Mouse (Mus musculus): Measurements from ENCODE around the gene Dapk1. TPM values are rescaled to one million over a fixed set of nuclear protein-coding genes. Genes with fewer than 3 reads are reported as not detected.

Dapk1 gene
- polyA plus RNA-seq, 1 experiment from 2014 or later = 10.1 TPM

GRCm38 (mm10) chr13:60719581-60719980 is 117.8 kb downstream of the Dapk1 start:
- no peaks in the 10 kb centered on the region for H3K4me1 ChIP-seq (ENCODE audit: insufficient read depth)
- DNase-seq (no peak), ATAC-seq (no peak)
- no peak for TF ChIP-seq EP300 (IDR thresholded peaks at IDR 0.05; ENCODE audit: low read depth)
- TF ChIP-seq CTCF (IDR thresholded peaks at IDR 0.05; ENCODE audit: low read depth) = no peak
- no peak overlapping the region for H3K4me2 ChIP-seq (ENCODE audit: low read depth, low read length)
- H3K36me3 ChIP-seq (replicated peaks; ENCODE audit: insufficient read depth, low read length) = peaks cover 23% of the 10 kb centered on the region
- WGBS (ENCODE audit: insufficient replicate concordance) = 77% methylated on average over 10 of the region's 10 CpGs
- no peaks in the 10 kb centered on the region for H3K27me3 ChIP-seq (ENCODE audit: insufficient read depth, low read length)
- no peak overlapping the region for H3K9ac ChIP-seq (replicated peaks)
- no peaks in the 10 kb centered on the region for H3K9me3 ChIP-seq (ENCODE audit: low read length)
- H3K4me3 ChIP-seq (ENCODE audit: low read depth, low read length) = no peak overlapping the region
- no peak overlapping the region for H3K27ac ChIP-seq (ENCODE audit: low read depth)

GRCm38 (mm10) chr13:60722763-60723162 is 121.0 kb downstream of the Dapk1 start:
- Histone ChIP-seq H3K4me1 (ENCODE audit: insufficient read depth) (no peaks in the 10 kb centered on the region), H3K4me2 (ENCODE audit: low read depth, low read length) (no peak overlapping the region), H3K36me3 (replicated peaks; ENCODE audit: insufficient read depth, low read length) (peaks cover 29% of the 10 kb centered on the region), H3K9me3 (ENCODE audit: low read length) (no peaks in the 10 kb centered on the region), H3K27ac (ENCODE audit: low read depth) (no peak overlapping the region), H3K4me3 (ENCODE audit: low read depth, low read length) (no peak overlapping the region), H3K27me3 (ENCODE audit: insufficient read depth, low read length) (no peaks in the 10 kb centered on the region), H3K9ac (replicated peaks) (no peak overlapping the region)
- 66% methylated on average over 8 of the region's 8 CpGs for WGBS (ENCODE audit: insufficient replicate concordance)
- ATAC-seq = no peak
- DNase-seq = no peak
- no peak for TF ChIP-seq CTCF (IDR thresholded peaks at IDR 0.05; ENCODE audit: low read depth)
- TF ChIP-seq EP300 (IDR thresholded peaks at IDR 0.05; ENCODE audit: low read depth) = no peak

- 87% methylated on average over 9 of the region's 9 CpGs for WGBS (ENCODE audit: insufficient replicate concordance)
- peaks cover 31% of the 10 kb centered on the region for H3K36me3 ChIP-seq (replicated peaks; ENCODE audit: insufficient read depth, low read length)
Measured at GRCm38 (mm10) chr13:60728276-60729054, 126.7 kb downstream of the Dapk1 start.

GRCm38 (mm10) chr13:60729055-60729402 is 127.3 kb downstream of the Dapk1 start:
- 53% methylated on average over 3 of the region's 3 CpGs for WGBS (ENCODE audit: insufficient replicate concordance)
- no peak overlapping the region for H3K9ac ChIP-seq (replicated peaks)
- no peak overlapping the region; the same call in 1 of the 2 replicates for H3K27ac ChIP-seq (ENCODE audit: low read depth)
- no peaks in the 10 kb centered on the region for H3K9me3 ChIP-seq (ENCODE audit: low read length)
- DNase-seq (no peak), ATAC-seq (no peak)
- H3K4me2 ChIP-seq (ENCODE audit: low read depth, low read length) = no peak overlapping the region
- TF ChIP-seq EP300 (IDR thresholded peaks at IDR 0.05; ENCODE audit: low read depth) = no peak
- TF ChIP-seq CTCF (IDR thresholded peaks at IDR 0.05; ENCODE audit: low read depth) = no peak
- no peaks in the 10 kb centered on the region for H3K4me1 ChIP-seq (ENCODE audit: insufficient read depth)
- no peak overlapping the region for H3K4me3 ChIP-seq (ENCODE audit: low read depth, low read length)
- H3K36me3 ChIP-seq (replicated peaks; ENCODE audit: insufficient read depth, low read length) = peaks cover 28% of the 10 kb centered on the region
- H3K27me3 ChIP-seq (ENCODE audit: insufficient read depth, low read length) = no peaks in the 10 kb centered on the region

More at GRCm38 (mm10) chr13:60728276-60729054, 126.7 kb downstream of the Dapk1 start:
- Histone ChIP-seq H3K27ac (ENCODE audit: low read depth) (no peak overlapping the region), H3K4me2 (ENCODE audit: low read depth, low read length) (no peak overlapping the region), H3K9me3 (ENCODE audit: low read length) (no peaks in the 10 kb centered on the region), H3K9ac (replicated peaks) (no peak overlapping the region), H3K4me1 (ENCODE audit: insufficient read depth) (no peaks in the 10 kb centered on the region), H3K4me3 (ENCODE audit: low read depth, low read length) (no peak overlapping the region), H3K27me3 (ENCODE audit: insufficient read depth, low read length) (no peaks in the 10 kb centered on the region)
- no peak for ATAC-seq
- TF ChIP-seq EP300 (IDR thresholded peaks at IDR 0.05; ENCODE audit: low read depth) = no peak
- no peak for TF ChIP-seq CTCF (IDR thresholded peaks at IDR 0.05; ENCODE audit: low read depth)
- DNase-seq = no peak

- Histone ChIP-seq H3K4me3 (ENCODE audit: low read depth, low read length) (no peak overlapping the region), H3K4me1 (ENCODE audit: insufficient read depth) (peaks cover 3% of the 10 kb centered on the region; the same call in 1 of the 2 replicates), H3K9ac (replicated peaks) (no peak overlapping the region), H3K27me3 (ENCODE audit: insufficient read depth, low read length) (no peaks in the 10 kb centered on the region), H3K27ac (ENCODE audit: low read depth) (no peak overlapping the region), H3K9me3 (ENCODE audit: low read length) (no peaks in the 10 kb centered on the region), H3K4me2 (ENCODE audit: low read depth, low read length) (no peak overlapping the region), H3K36me3 (replicated peaks; ENCODE audit: insufficient read depth, low read length) (peaks cover 33% of the 10 kb centered on the region)
- WGBS (ENCODE audit: insufficient replicate concordance) = 88% methylated on average over 7 of the region's 7 CpGs
- ATAC-seq (no peak), DNase-seq (no peak)
- TF ChIP-seq CTCF (IDR thresholded peaks at IDR 0.05; ENCODE audit: low read depth) = no peak
- no peak for TF ChIP-seq EP300 (IDR thresholded peaks at IDR 0.05; ENCODE audit: low read depth)
Measured at GRCm38 (mm10) chr13:60730587-60730986, 128.8 kb downstream of the Dapk1 start.

- Histone ChIP-seq H3K9me3 (ENCODE audit: low read length) (no peaks in the 10 kb centered on the region), H3K27ac (ENCODE audit: low read depth) (no peak overlapping the region), H3K4me1 (ENCODE audit: insufficient read depth) (peaks cover 3% of the 10 kb centered on the region; the same call in 1 of the 2 replicates), H3K4me2 (ENCODE audit: low read depth, low read length) (no peak overlapping the region), H3K27me3 (ENCODE audit: insufficient read depth, low read length) (no peaks in the 10 kb centered on the region), H3K4me3 (ENCODE audit: low read depth, low read length) (no peak overlapping the region), H3K36me3 (replicated peaks; ENCODE audit: insufficient read depth, low read length) (peaks cover 32% of the 10 kb centered on the region), H3K9ac (replicated peaks) (no peak overlapping the region)
- peak; percentile 38; the same call in 1 of the 2 replicates for ATAC-seq
- WGBS (ENCODE audit: insufficient replicate concordance) = 56% methylated on average over 3 of the region's 3 CpGs
- no peak for TF ChIP-seq EP300 (IDR thresholded peaks at IDR 0.05; ENCODE audit: low read depth)
- TF ChIP-seq CTCF (IDR thresholded peaks at IDR 0.05; ENCODE audit: low read depth) = no peak
- no peak for DNase-seq
Measured at GRCm38 (mm10) chr13:60731001-60731400, 129.3 kb downstream of the Dapk1 start.
